Mouse (Mus musculus): ENCODE results near the gene Wfdc3. TPM values are rescaled to one million over a fixed set of nuclear protein-coding genes. Genes with fewer than 3 reads are reported as not detected.
"Not testable (repeated sequence)": the region's sequence is repeated elsewhere in the genome, so short reads cannot be mapped to it uniquely, and the experiment has no call there.

The Wfdc3 gene
- polyA plus RNA-seq, 1 experiment from 2014 or later: 0.95 TPM

GRCm38 (mm10) chr2:164748991-164749390, 3.3 kb upstream of the Wfdc3 start:
- 93% methylated on average over 6 of the region's 6 CpGs for WGBS

GRCm38 (mm10) chr2:164748191-164748590, 2.5 kb upstream of the Wfdc3 start:
- Histone ChIP-seq H3K27me3 (ENCODE audit: low read depth, poor library complexity, severe bottlenecking) (no peaks in the 10 kb centered on the region), H3K27ac (no peak overlapping the region), H3K4me1 (peaks cover 19% of the 10 kb centered on the region), H3K9me3 (replicated peaks) (no peaks in the 10 kb centered on the region), H3K4me3 (no peak overlapping the region), H3K36me3 (peaks cover 59% of the 10 kb centered on the region)
- DNase-seq (ENCODE audit: low spot score): no peak
- 94% methylated on average over 4 of the region's 4 CpGs for WGBS

More at GRCm38 (mm10) chr2:164748991-164749390, 3.3 kb upstream of the Wfdc3 start:
- DNase-seq (ENCODE audit: low spot score): no peak
- Histone ChIP-seq H3K9me3 (replicated peaks) (no peaks in the 10 kb centered on the region), H3K4me1 (peaks cover 19% of the 10 kb centered on the region), H3K36me3 (peaks cover 67% of the 10 kb centered on the region), H3K27ac (no peak overlapping the region), H3K27me3 (ENCODE audit: low read depth, poor library complexity, severe bottlenecking) (no peaks in the 10 kb centered on the region), H3K4me3 (no peak overlapping the region)

- peaks cover 19% of the 10 kb centered on the region for H3K4me1 ChIP-seq
- no peaks in the 10 kb centered on the region for H3K9me3 ChIP-seq (replicated peaks)
- H3K27ac ChIP-seq: peak overlapping the region; percentile 95; the same call in 1 of the 2 replicates
- no peaks in the 10 kb centered on the region for H3K27me3 ChIP-seq (ENCODE audit: low read depth, poor library complexity, severe bottlenecking)
- H3K4me3 ChIP-seq: peak overlapping the region; percentile 96
- H3K36me3 ChIP-seq: peaks cover 44% of the 10 kb centered on the region
- no peak for DNase-seq (ENCODE audit: low spot score)
- 54% methylated on average over 8 of the region's 8 CpGs for WGBS
These were observed 962 bp upstream of the Wfdc3 start for GRCm38 (mm10) chr2:164746693-164747092.

GRCm38 (mm10) chr2:164744987-164745386, 744 bp downstream of the Wfdc3 start:
- WGBS: 74% methylated on average over 13 of the region's 13 CpGs

GRCm38 (mm10) chr2:164739876-164740275, 5.9 kb downstream of the Wfdc3 start:
- Histone ChIP-seq H3K9me3 (replicated peaks) (no peaks in the 10 kb centered on the region), H3K4me1 (peaks cover 15% of the 10 kb centered on the region), H3K27ac (no peak overlapping the region), H3K27me3 (ENCODE audit: low read depth, poor library complexity, severe bottlenecking) (no peaks in the 10 kb centered on the region), H3K36me3 (no peaks in the 10 kb centered on the region), H3K4me3 (no peak overlapping the region)
- 66% methylated on average over 7 of the region's 7 CpGs for WGBS
- DNase-seq (ENCODE audit: low spot score): no peak

More at GRCm38 (mm10) chr2:164744987-164745386, 744 bp downstream of the Wfdc3 start:
- peak overlapping the region; percentile 96 for H3K4me3 ChIP-seq
- H3K27ac ChIP-seq: no peak overlapping the region
- peaks cover 22% of the 10 kb centered on the region for H3K4me1 ChIP-seq
- DNase-seq (ENCODE audit: low spot score): no peak
- H3K9me3 ChIP-seq (replicated peaks): no peaks in the 10 kb centered on the region
- peaks cover 27% of the 10 kb centered on the region for H3K36me3 ChIP-seq
- H3K27me3 ChIP-seq (ENCODE audit: low read depth, poor library complexity, severe bottlenecking): no peaks in the 10 kb centered on the region

GRCm38 (mm10) chr2:164737377-164738090, 8.2 kb downstream of the Wfdc3 start:
- Histone ChIP-seq H3K4me3 (no peak overlapping the region), H3K27ac (no peak overlapping the region), H3K9me3 (replicated peaks) (no peaks in the 10 kb centered on the region), H3K36me3 (no peaks in the 10 kb centered on the region), H3K4me1 (peaks cover 14% of the 10 kb centered on the region), H3K27me3 (ENCODE audit: low read depth, poor library complexity, severe bottlenecking) (no peaks in the 10 kb centered on the region)
- DNase-seq (ENCODE audit: low spot score): no peak
- WGBS: 80% methylated on average over 3 of the region's 3 CpGs

- no peak overlapping the region for H3K4me3 ChIP-seq
- no peaks in the 10 kb centered on the region for H3K9me3 ChIP-seq (replicated peaks)
- WGBS: 89% methylated on average over 5 of the region's 5 CpGs
- H3K36me3 ChIP-seq: no peaks in the 10 kb centered on the region
- peaks cover 14% of the 10 kb centered on the region for H3K4me1 ChIP-seq
- no peak for DNase-seq (ENCODE audit: low spot score)
- no peaks in the 10 kb centered on the region for H3K27me3 ChIP-seq (ENCODE audit: low read depth, poor library complexity, severe bottlenecking)
- no peak overlapping the region for H3K27ac ChIP-seq
These were observed 10.3 kb downstream of the Wfdc3 start for GRCm38 (mm10) chr2:164735446-164735845.

GRCm38 (mm10) chr2:164734839-164735238, 10.9 kb downstream of the Wfdc3 start:
- H3K4me3 ChIP-seq: no peak overlapping the region

GRCm38 (mm10) chr2:164733259-164733658, 12.5 kb downstream of the Wfdc3 start:
- H3K27ac ChIP-seq: no peak overlapping the region
- no peak for DNase-seq (ENCODE audit: low spot score)
- H3K27me3 ChIP-seq (ENCODE audit: low read depth, poor library complexity, severe bottlenecking): no peaks in the 10 kb centered on the region
- 88% methylated on average over 2 of the region's 2 CpGs for WGBS
- no peaks in the 10 kb centered on the region for H3K36me3 ChIP-seq
- H3K4me1 ChIP-seq: peaks cover 6% of the 10 kb centered on the region
- no peak overlapping the region for H3K4me3 ChIP-seq
- H3K9me3 ChIP-seq (replicated peaks): no peaks in the 10 kb centered on the region

More at GRCm38 (mm10) chr2:164734839-164735238, 10.9 kb downstream of the Wfdc3 start:
- 86% methylated on average over 5 of the region's 5 CpGs for WGBS
- Histone ChIP-seq H3K36me3 (no peaks in the 10 kb centered on the region), H3K4me1 (peaks cover 9% of the 10 kb centered on the region), H3K9me3 (replicated peaks) (no peaks in the 10 kb centered on the region), H3K27ac (no peak overlapping the region), H3K27me3 (ENCODE audit: low read depth, poor library complexity, severe bottlenecking) (no peaks in the 10 kb centered on the region)
- DNase-seq (ENCODE audit: low spot score): no peak

GRCm38 (mm10) chr2:164731719-164732118, 14.0 kb downstream of the Wfdc3 start:
- DNase-seq (ENCODE audit: low spot score): no peak
- Histone ChIP-seq H3K36me3 (no peaks in the 10 kb centered on the region), H3K27me3 (ENCODE audit: low read depth, poor library complexity, severe bottlenecking) (no peaks in the 10 kb centered on the region), H3K27ac (no peak overlapping the region), H3K4me1 (no peaks in the 10 kb centered on the region), H3K9me3 (replicated peaks) (no peaks in the 10 kb centered on the region), H3K4me3 (no peak overlapping the region)
- WGBS: 76% methylated on average over 5 of the region's 5 CpGs

GRCm38 (mm10) chr2:164725895-164726619, 19.7 kb downstream of the Wfdc3 start:
- no peaks in the 10 kb centered on the region for H3K36me3 ChIP-seq
- H3K4me1 ChIP-seq: no peaks in the 10 kb centered on the region
- H3K4me3 ChIP-seq: no peak overlapping the region
- H3K27ac ChIP-seq: no peak overlapping the region
- peak; percentile 80 for DNase-seq (ENCODE audit: low spot score)
- H3K27me3 ChIP-seq (ENCODE audit: low read depth, poor library complexity, severe bottlenecking): no peaks in the 10 kb centered on the region
- 31% methylated on average over 6 of the region's 6 CpGs for WGBS
- H3K9me3 ChIP-seq (replicated peaks): no peaks in the 10 kb centered on the region

- no peaks in the 10 kb centered on the region for H3K36me3 ChIP-seq
- WGBS: 68% methylated on average over 4 of the region's 4 CpGs
- no peak overlapping the region for H3K27ac ChIP-seq
- no peaks in the 10 kb centered on the region for H3K4me1 ChIP-seq
- no peaks in the 10 kb centered on the region for H3K27me3 ChIP-seq (ENCODE audit: low read depth, poor library complexity, severe bottlenecking)
- no peak overlapping the region for H3K4me3 ChIP-seq
- no peak for DNase-seq (ENCODE audit: low spot score)
- H3K9me3 ChIP-seq (replicated peaks): no peaks in the 10 kb centered on the region
These were observed 22.5 kb downstream of the Wfdc3 start for GRCm38 (mm10) chr2:164723276-164723675.

GRCm38 (mm10) chr2:164716194-164716786, 29.4 kb downstream of the Wfdc3 start:
- H3K4me3 ChIP-seq: not testable (repeated sequence)

More at GRCm38 (mm10) chr2:164716194-164716786, 29.4 kb downstream of the Wfdc3 start:
- not testable (repeated sequence) for H3K4me1 ChIP-seq; H3K9me3 ChIP-seq (replicated peaks); H3K36me3 ChIP-seq; H3K27ac ChIP-seq; H3K27me3 ChIP-seq (ENCODE audit: low read depth, poor library complexity, severe bottlenecking); DNase-seq (ENCODE audit: low spot score)
- WGBS: 93% methylated on average over 23 of the region's 23 CpGs

Measured in limb, embryonic 10.5 days (tissue).